17 mouse cellular contexts compared by ENCODE assay signal in genomic region chr16:22015569-22015968, GRCm38 (mm10). TPM values are rescaled to one million over a fixed set of nuclear protein-coding genes. Genes with fewer than 3 reads are reported as not detected.
DNase-seq lines count a peak whose midpoint lies in the region; ATAC-seq lines count a peak whose summit lies in the region.
"Had no signal": no experiment of that assay in that cellular context is flagged by ENCODE, and none has a peak within 500 bp of the region (broad histone marks: within the 10 kb centered on the region; RNA-seq: fewer than 3 reads in every experiment).

No protein-coding gene starts in this region.

- ATAC-seq in granulocyte monocyte progenitor cell, adult 5-6 weeks (replicated peaks; ENCODE audit: poor library complexity, severe bottlenecking) = peak; percentile 71
- ATAC-seq: forebrain, embryonic 16.5 days; hindbrain, postnatal 0 days; Patski had no signal

- DNase-seq in ES-CJ7 (ENCODE audit: low read depth, low spot score) = peak; percentile 89
- DNase-seq in R1 (ENCODE audit: low read depth, low spot score) = peak; percentile 92
- no peak for DNase-seq in lung, postnatal 36 days
- DNase-seq in ovary, postnatal 14 days (ENCODE audit: low spot score) = no peak
- DNase-seq in left cerebral cortex, adult 18-20 months (ENCODE audit: low spot score in 2 of 2) = no peak
- DNase-seq: adrenal gland, adult 8-10 months; adrenal gland, postnatal 36 days; cerebellum, adult 11 months; cerebellum, adult 8-10 months; cerebellum, postnatal 25 days; gastrocnemius, postnatal 14 days; heart, adult 18-20 months; heart, postnatal 10 days had no signal

RNA-seq across cellular contexts. Expression of gene Senp2, which starts 6.3 kb away (rescaled TPM):
- 37.0 and 40.1 TPM in 2 replicates for total RNA-seq in granulocyte monocyte progenitor cell, adult 5-6 weeks (2014; fragmentation: Nextera tagmentation)
- 30.1 and 44.9 TPM in 2 replicates for total RNA-seq in granulocyte monocyte progenitor cell, adult 5-6 weeks (2017)
- 100 to 1,000 TPM in 1 of 2 experiments, 10 to 100 TPM in 1; 95.3 to 100 TPM for total RNA-seq in left cerebral cortex, adult 18-20 months (2021)

RNA-seq across cellular contexts. Expression of gene Liph, which starts 20.1 kb away (rescaled TPM):
- 0.53 TPM in 1 of 2 replicates, not detected in the other for total RNA-seq in granulocyte monocyte progenitor cell, adult 5-6 weeks (2014; fragmentation: Nextera tagmentation)
- not detected in 2 replicates for total RNA-seq in granulocyte monocyte progenitor cell, adult 5-6 weeks (2017)
- total RNA-seq in left cerebral cortex, adult 18-20 months (2021) = under 1 TPM; 0.28 to 0.63 TPM

Comparison
In these comparisons a context has a peak if more than half of its experiments do, and no peak if none do; other contexts are left out.
1. DNase-seq: peak in ES-CJ7 (single experiment) and R1 (single experiment); none in lung, postnatal 36 days (single experiment), ovary, postnatal 14 days (single experiment) and left cerebral cortex, adult 18-20 months (0 of 2).